Mouse (Mus musculus) liver, embryonic 13.5 days (tissue): ENCODE data around the gene Dgkd. TPM values are rescaled to one million over a fixed set of nuclear protein-coding genes. Genes with fewer than 3 reads are reported as not detected.

ENCODE experiments used
- ATAC-seq: fragments of 200-750 bp; cut with Nextera tagmentation; 2 replicates; pipeline ENCODE4 v1.8.0; 2017; ENCODE audit warnings: low read depth, mild to moderate bottlenecking, moderate number of reproducible peaks, moderate library complexity
- DNase-seq: peaks from one replicate; pipeline ENCODE4 v3.0.0; 2022
- H3K27ac ChIP-seq: fragments of 300-500 bp; sonication (generic); 2 replicates; pipeline ENCODE4 v1.5.1; 2015; ENCODE audit warnings: moderate library complexity, mild to moderate bottlenecking, inconsistent platforms
- H3K27me3 ChIP-seq: fragments of 300-500 bp; sonication (generic); 2 replicates; pipeline ENCODE4 v1.6.1; 2015; ENCODE audit warnings: mild to moderate bottlenecking, inconsistent platforms
- H3K36me3 ChIP-seq: fragments of 300-500 bp; sonication (generic); 2 replicates; pipeline ENCODE4 v1.6.1; 2015; ENCODE audit warnings: mild to moderate bottlenecking, inconsistent platforms
- H3K4me1 ChIP-seq: fragments of 300-500 bp; sonication (generic); replicated peaks from 2 replicates; pipeline ENCODE4 v1.6.1; 2015; ENCODE audit warnings: inconsistent platforms
- H3K4me2 ChIP-seq: fragments of 300-500 bp; sonication (generic); 2 replicates; pipeline ENCODE4 v1.6.1; 2015; ENCODE audit warnings: inconsistent platforms, mild to moderate bottlenecking, moderate library complexity
- H3K4me3 ChIP-seq: fragments of 300-500 bp; sonication (generic); replicated peaks from 2 replicates; pipeline ENCODE4 v1.5.1; 2015; ENCODE audit warnings: mild to moderate bottlenecking, inconsistent platforms
- H3K9ac ChIP-seq: fragments of 300-500 bp; sonication (generic); 2 replicates; pipeline ENCODE4 v1.6.1; 2015; ENCODE audit warnings: mild to moderate bottlenecking, inconsistent platforms
- H3K9me3 ChIP-seq: fragments of 300-500 bp; sonication (generic); replicated peaks from 2 replicates; pipeline ENCODE4 v1.6.1; 2016; ENCODE audit warnings: inconsistent platforms
- WGBS: fragments of 180-500 bp; shearing (Covaris S2); methylation state at CpG from one replicate; pipeline ENCODE4 v1.1.7; 2015; ENCODE audit not compliant: insufficient replicate concordance; 5-methylcytosine and 5-hydroxymethylcytosine counted together
- polyA plus RNA-seq: library from polyadenylated mRNA; unstranded; fragments of >200 nt; fragmentation: Nextera tagmentation; extraction: Ambion mirVana; gene quantifications from 2 replicates; pipeline ENCODE4 v1.2.1, GENCODE M21; 2015

Dgkd gene
- polyA plus RNA-seq, 1 experiment from 2014 or later = 10.9 TPM

GRCm38 (mm10) chr1:87936516-87936915 is 83.4 kb downstream of the Dgkd start:
- no peak overlapping the region for H3K9ac ChIP-seq
- WGBS = 42% methylated on average over 2 of the region's 2 CpGs
- H3K4me1 ChIP-seq = 0 out of 2 replicates have a peak, but pooled peaks cover 5% of the 10 kb centered on the region
- ATAC-seq (no peak), DNase-seq (no peak)
- H3K4me3 ChIP-seq = no peak overlapping the region
- no peak overlapping the region for H3K4me2 ChIP-seq
- H3K27ac ChIP-seq = no peak overlapping the region
- H3K27me3 ChIP-seq = no peaks in the 10 kb centered on the region
- H3K9me3 ChIP-seq = no peaks in the 10 kb centered on the region
- peaks cover 66% of the 10 kb centered on the region for H3K36me3 ChIP-seq

DNA sequence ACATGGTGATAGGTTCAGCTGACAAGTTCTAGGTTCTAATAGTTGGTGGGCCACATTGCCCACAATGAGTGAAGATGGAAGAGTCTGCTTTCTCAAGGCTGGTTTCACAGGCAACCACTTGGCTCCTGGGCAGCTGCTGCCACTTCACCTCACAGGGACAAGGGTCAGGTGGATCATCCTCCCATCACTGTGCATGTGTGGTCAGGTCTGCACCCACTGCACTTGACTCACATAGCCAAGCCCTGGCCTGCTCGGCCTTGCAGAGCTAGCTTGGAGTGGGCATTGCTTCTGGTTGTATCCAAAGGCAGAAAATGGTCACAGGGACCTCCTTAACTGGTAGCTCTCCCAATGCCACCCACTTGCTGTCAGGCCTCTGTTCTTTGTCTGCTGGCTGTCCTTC is 88.7 kb downstream of the Dgkd start:
- WGBS = 61% methylated on average over 1 of the region's 1 CpGs
- Histone ChIP-seq H3K4me2 (no peak overlapping the region), H3K36me3 (peaks cover 94% of the 10 kb centered on the region), H3K27me3 (no peaks in the 10 kb centered on the region), H3K4me1 (no peaks in the 10 kb centered on the region), H3K4me3 (no peak overlapping the region), H3K9ac (no peak overlapping the region), H3K27ac (no peak overlapping the region), H3K9me3 (no peaks in the 10 kb centered on the region)
- no peak for DNase-seq
- ATAC-seq = no peak

DNA sequence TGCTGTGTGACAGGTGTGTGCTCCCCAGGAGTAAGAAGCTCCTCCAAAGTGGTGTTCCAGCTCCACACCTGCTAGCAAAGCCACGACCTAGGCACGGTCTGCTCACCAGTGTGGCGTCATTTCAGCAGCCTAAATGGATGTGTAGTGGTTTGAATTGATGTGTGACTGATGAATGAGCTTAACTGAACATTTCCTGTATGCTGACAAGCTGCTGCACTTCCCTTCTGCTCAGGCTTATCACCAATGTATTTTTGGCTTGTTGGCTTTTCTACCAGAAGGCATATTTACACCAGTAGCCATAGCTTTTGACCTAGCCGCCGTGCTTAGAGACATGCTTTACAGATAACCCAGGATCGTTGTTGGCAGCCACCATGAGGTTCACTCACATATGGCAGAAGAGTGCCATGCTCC is 94.6 kb downstream of the Dgkd start:
- H3K4me3 ChIP-seq = no peak overlapping the region
- WGBS = 16% methylated on average over 6 of the region's 6 CpGs
- DNase-seq (no peak), ATAC-seq (no peak)
- 0 out of 2 replicates have a peak, but pooled peaks cover 7% of the 10 kb centered on the region for H3K4me1 ChIP-seq
- peaks cover 89% of the 10 kb centered on the region for H3K36me3 ChIP-seq
- H3K4me2 ChIP-seq = no peak overlapping the region
- no peak overlapping the region for H3K9ac ChIP-seq
- H3K27ac ChIP-seq = peak overlapping the region; percentile 39
- no peaks in the 10 kb centered on the region for H3K9me3 ChIP-seq
- H3K27me3 ChIP-seq = no peaks in the 10 kb centered on the region

- no peak for ATAC-seq
- H3K27ac ChIP-seq = no peak overlapping the region
- H3K9me3 ChIP-seq = no peaks in the 10 kb centered on the region
- no peak overlapping the region for H3K4me2 ChIP-seq
- 83% methylated on average over 3 of the region's 3 CpGs for WGBS
- no peaks in the 10 kb centered on the region for H3K27me3 ChIP-seq
- H3K36me3 ChIP-seq = peaks cover 79% of the 10 kb centered on the region
- H3K9ac ChIP-seq = no peak overlapping the region
- 0 out of 2 replicates have a peak, but pooled peaks cover 7% of the 10 kb centered on the region for H3K4me1 ChIP-seq
- no peak for DNase-seq
- no peak overlapping the region for H3K4me3 ChIP-seq
These were observed 98.6 kb downstream of the Dgkd start for GRCm38 (mm10) chr1:87951641-87952040.

DNA sequence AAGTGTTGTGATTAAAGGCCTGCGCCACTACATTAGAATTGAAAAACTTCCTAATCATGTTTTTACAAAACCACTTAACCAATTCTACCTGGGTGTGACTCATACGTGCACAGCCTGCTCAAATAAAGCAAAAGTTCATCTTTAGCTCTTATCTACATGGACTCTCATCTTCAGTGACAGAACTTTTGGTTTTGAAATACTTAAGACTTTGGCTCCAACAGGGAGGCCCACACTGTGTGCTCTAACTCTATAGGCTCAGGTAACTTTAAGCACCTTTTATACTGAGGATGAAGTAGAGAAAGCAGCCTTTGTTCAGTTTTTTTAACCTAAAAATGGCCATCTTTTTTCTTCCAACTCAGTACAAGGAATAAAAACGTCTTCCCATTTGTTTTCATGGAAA is 100.0 kb downstream of the Dgkd start:
- no peak for ATAC-seq
- no peak for DNase-seq
- no peaks in the 10 kb centered on the region for H3K9me3 ChIP-seq
- H3K36me3 ChIP-seq = peaks cover 73% of the 10 kb centered on the region
- H3K27me3 ChIP-seq = no peaks in the 10 kb centered on the region
- no peak overlapping the region for H3K4me3 ChIP-seq
- H3K4me2 ChIP-seq = no peak overlapping the region
- 0 out of 2 replicates have a peak, but pooled peaks cover under 1% of the 10 kb centered on the region for H3K4me1 ChIP-seq
- H3K9ac ChIP-seq = no peak overlapping the region
- H3K27ac ChIP-seq = peak overlapping the region; percentile 35; the same call in 1 of the 2 replicates
- 49% methylated on average over 3 of the region's 3 CpGs for WGBS

DNA sequence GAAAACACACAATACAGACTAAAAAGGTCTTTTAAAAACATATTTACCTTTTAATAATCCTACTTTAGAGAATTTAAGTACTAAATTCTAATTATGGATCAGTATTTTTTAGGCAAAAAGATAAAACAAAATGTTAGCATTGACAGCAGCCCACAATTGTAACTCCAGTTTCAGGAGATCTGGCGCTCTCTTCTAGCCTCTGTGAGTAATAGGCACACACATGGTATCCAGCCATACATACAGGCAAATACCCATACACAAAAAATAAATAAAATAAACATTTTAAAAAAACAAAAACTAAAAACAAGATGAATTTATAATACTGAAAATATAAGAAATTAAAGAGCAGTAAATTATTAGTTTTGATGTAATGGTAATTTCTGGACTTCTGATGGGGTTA is 105.8 kb downstream of the Dgkd start:
- Histone ChIP-seq H3K9me3 (no peaks in the 10 kb centered on the region), H3K9ac (no peak overlapping the region), H3K4me3 (no peak overlapping the region), H3K36me3 (peaks cover 29% of the 10 kb centered on the region), H3K27ac (peak overlapping the region; percentile 36), H3K4me1 (peaks cover 37% of the 10 kb centered on the region), H3K4me2 (no peak overlapping the region), H3K27me3 (no peaks in the 10 kb centered on the region)
- DNase-seq (no peak), ATAC-seq (no peak)
- 92% methylated on average over 1 of the region's 1 CpGs for WGBS

DNA sequence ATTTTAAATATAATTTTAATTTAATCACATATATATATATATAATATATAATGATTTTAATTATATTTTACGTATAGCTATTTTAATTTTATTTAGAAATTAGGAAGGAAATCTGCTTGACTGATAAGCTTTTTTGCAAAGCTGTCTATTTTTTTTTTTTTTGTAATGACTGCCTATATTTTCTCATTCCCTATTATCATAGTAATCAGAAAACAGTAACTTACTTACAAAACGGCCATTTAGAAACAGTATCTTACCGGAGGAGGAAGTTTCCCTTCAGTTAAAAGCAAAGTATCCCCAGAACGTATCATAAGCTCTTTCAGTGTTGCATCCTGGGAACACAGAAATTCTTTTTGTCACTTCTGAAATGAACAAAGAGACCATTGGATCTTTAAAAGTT is 106.4 kb downstream of the Dgkd start:
- H3K9ac ChIP-seq = 0 out of 2 replicates have a peak overlapping the region, but pooled peaks have one; percentile 74
- peaks cover 37% of the 10 kb centered on the region for H3K4me1 ChIP-seq
- ATAC-seq (no peak), DNase-seq (no peak)
- H3K4me2 ChIP-seq = no peak overlapping the region
- 14% methylated on average over 4 of the region's 4 CpGs for WGBS
- no peaks in the 10 kb centered on the region for H3K9me3 ChIP-seq
- H3K4me3 ChIP-seq = no peak overlapping the region
- H3K36me3 ChIP-seq = peaks cover 35% of the 10 kb centered on the region
- no peaks in the 10 kb centered on the region for H3K27me3 ChIP-seq
- peak overlapping the region; percentile 96 for H3K27ac ChIP-seq

- Histone ChIP-seq H3K4me3 (no peak overlapping the region), H3K27ac (peak overlapping the region; percentile 96), H3K27me3 (no peaks in the 10 kb centered on the region), H3K9me3 (no peaks in the 10 kb centered on the region), H3K4me2 (peak overlapping the region; percentile 35), H3K36me3 (peaks cover 37% of the 10 kb centered on the region), H3K4me1 (peaks cover 37% of the 10 kb centered on the region), H3K9ac (peak overlapping the region; percentile 74)
- ATAC-seq (no peak), DNase-seq (no peak)
- WGBS = 9% methylated on average over 4 of the region's 4 CpGs
These were observed 106.9 kb downstream of the Dgkd start for GRCm38 (mm10) chr1:87959998-87960431.

DNA sequence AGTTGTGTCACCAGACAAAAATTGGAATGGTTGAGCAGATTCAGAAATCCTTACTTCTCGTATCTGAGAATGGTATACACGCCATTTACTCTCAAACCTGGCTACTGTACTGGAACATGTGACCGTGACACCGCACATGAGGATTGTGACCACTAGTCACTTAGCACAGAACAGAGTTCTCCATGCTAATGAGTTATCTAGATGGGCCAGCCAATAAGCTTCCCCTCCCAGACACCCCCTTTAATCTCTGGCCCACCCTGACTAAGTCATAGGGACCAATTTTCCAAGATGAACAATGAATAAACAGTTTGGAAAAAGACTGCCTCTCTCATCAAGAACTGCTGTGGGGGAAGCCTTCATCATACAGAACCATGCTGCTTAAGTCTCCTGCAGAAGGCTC is 107.7 kb downstream of the Dgkd start:
- Histone ChIP-seq H3K4me1 (peaks cover 37% of the 10 kb centered on the region), H3K9me3 (no peaks in the 10 kb centered on the region), H3K36me3 (peaks cover 31% of the 10 kb centered on the region), H3K27me3 (no peaks in the 10 kb centered on the region), H3K4me3 (no peak overlapping the region), H3K27ac (peak overlapping the region; percentile 96), H3K9ac (peak overlapping the region; percentile 74), H3K4me2 (peak overlapping the region; percentile 66)
- peak; percentile 35 for DNase-seq
- ATAC-seq = peak; percentile 49
- 42% methylated on average over 4 of the region's 4 CpGs for WGBS

DNA sequence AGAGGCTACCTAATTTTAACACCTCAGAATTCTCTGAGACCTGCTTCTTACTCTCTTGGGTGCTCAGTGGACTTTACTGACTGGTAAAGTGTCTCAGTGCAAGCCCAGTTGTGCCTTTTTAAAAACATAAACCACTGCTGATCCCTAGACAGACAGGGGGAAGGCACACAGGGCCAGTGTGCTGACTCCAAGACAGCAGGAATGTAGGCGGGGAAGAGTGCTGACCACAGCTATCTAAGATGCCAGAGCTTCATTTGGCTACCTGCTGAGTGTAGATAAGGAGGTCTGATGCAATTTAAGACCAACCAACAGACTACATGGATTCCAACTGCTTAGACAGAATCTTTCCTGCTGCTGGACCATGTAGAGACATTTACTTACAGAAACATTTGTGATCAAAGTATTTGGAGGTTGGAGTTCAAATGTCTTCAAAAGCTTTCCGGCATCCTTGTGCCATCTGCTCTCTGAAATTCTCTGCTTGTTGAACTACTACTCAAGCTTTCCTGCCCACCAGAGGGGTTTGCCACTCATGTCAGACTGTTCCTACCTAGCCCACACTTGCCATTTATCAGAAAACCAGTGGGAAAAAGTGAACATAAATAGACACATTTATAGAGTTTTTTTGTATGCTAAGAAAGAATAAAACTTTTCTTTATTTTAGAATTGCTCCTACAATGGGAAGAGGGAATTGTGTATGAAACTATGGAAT is 108.5 kb downstream of the Dgkd start:
- H3K4me2 ChIP-seq = peak overlapping the region; percentile 66
- ATAC-seq = peak; percentile 99

DNA sequence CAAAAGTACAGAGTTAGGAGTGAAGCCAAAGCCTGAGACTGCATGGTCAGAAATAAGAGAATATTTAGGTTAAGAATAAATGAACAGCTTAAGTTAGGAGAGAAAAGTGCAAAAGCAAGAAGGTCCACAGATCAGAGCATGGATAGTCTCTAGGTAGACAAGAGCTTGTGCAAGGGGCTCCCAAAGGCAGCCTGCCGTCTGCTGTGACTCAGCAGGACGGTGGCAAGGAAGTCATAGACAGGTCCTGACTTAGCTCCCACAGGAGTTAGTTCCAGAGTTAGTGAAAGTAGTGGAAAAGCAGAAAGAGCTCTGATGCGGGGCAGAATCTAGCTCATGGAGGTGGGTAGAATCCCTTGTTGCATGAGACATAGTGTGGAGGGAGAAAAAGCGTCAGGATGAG is 117.3 kb downstream of the Dgkd start:
- H3K9ac ChIP-seq = no peak overlapping the region
- DNase-seq = no peak
- no peaks in the 10 kb centered on the region for H3K27me3 ChIP-seq
- 59% methylated on average over 4 of the region's 4 CpGs for WGBS
- ATAC-seq = peak; percentile 51; the same call in 1 of the 2 replicates
- H3K4me2 ChIP-seq = no peak overlapping the region
- H3K36me3 ChIP-seq = peaks cover 21% of the 10 kb centered on the region
- no peaks in the 10 kb centered on the region for H3K9me3 ChIP-seq
- peaks cover 9% of the 10 kb centered on the region for H3K4me1 ChIP-seq
- no peak overlapping the region for H3K4me3 ChIP-seq
- no peak overlapping the region for H3K27ac ChIP-seq

More for the DNA sequence above, 108.5 kb downstream of the Dgkd start:
- H3K9ac ChIP-seq = peak overlapping the region; percentile 74
- DNase-seq = peak; percentile 90
- H3K27ac ChIP-seq = peak overlapping the region; percentile 96
- no peaks in the 10 kb centered on the region for H3K9me3 ChIP-seq
- H3K4me1 ChIP-seq = peaks cover 37% of the 10 kb centered on the region
- H3K36me3 ChIP-seq = peaks cover 25% of the 10 kb centered on the region
- H3K27me3 ChIP-seq = no peaks in the 10 kb centered on the region
- 14% methylated on average over 2 of the region's 2 CpGs for WGBS
- 0 out of 2 replicates have a peak overlapping the region, but pooled peaks have one; percentile 17 for H3K4me3 ChIP-seq

DNA sequence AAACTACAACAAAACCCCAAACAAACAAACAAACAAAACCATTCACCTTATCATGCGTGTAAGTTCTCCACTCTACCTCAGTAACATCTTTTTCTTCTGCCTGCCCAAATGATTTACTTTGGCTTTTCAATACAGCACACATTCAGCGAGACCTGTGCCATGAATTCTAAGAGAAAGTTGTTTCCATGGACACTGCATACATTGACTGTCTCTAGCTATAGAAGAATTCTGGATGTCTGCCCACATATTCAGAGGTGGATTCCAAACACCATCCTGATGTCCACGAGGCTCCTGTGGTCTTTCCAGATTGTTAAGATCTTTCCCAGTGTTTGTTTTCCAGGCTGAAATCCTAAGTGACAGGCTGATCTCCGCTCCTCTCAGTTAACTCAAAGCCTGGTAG is 129.2 kb downstream of the Dgkd start:
- Histone ChIP-seq H3K9me3 (no peaks in the 10 kb centered on the region), H3K27ac (no peak overlapping the region), H3K4me3 (no peak overlapping the region), H3K9ac (no peak overlapping the region), H3K36me3 (peaks cover 58% of the 10 kb centered on the region), H3K4me2 (no peak overlapping the region), H3K4me1 (no peaks in the 10 kb centered on the region), H3K27me3 (no peaks in the 10 kb centered on the region)
- ATAC-seq (no peak), DNase-seq (no peak)
- WGBS = 75% methylated on average over 4 of the region's 4 CpGs
